Mouse (Mus musculus) CH12.LX (cell line): ENCODE data around the gene Ip6k1. TPM values are rescaled to one million over a fixed set of nuclear protein-coding genes. Genes with fewer than 3 reads are reported as not detected.
A peak's percentile ranks its signal among the peaks of the same experiment; 100 is the strongest.

Experiments used
- DNase-seq: peaks from one replicate; pipeline ENCODE4 v3.0.0-alpha.2; 2013; ENCODE audit errors: extremely low read depth
- H3K27ac ChIP-seq: 2 replicates; pipeline ENCODE4 v1.5.1; 2012; ENCODE audit warnings: low read depth, mild to moderate bottlenecking, control low read depth, moderate library complexity; ENCODE audit not compliant: insufficient read depth
- H3K27me3 ChIP-seq: replicated peaks from 2 replicates; pipeline ENCODE3; 2012; ENCODE audit warnings: inconsistent platforms
- H3K36me3 ChIP-seq, 2 experiments: replicated peaks in 1 of 2; 2 replicates each; pipeline versions ENCODE3 to v1.6.1; 2012; ENCODE audit warnings: inconsistent platforms in 1 of 2, low read length in 1 of 2, mild to moderate bottlenecking in 1 of 2, mixed read lengths in 1 of 2, moderate library complexity in 1 of 2; ENCODE audit not compliant: control insufficient read depth in 1 of 2, insufficient read depth in 1 of 2
- H3K4me1 ChIP-seq, 2 experiments: 2 replicates each; pipeline ENCODE4 v1.6.1; 2012; ENCODE audit warnings: inconsistent platforms in 1 of 2, moderate library complexity in 1 of 2; ENCODE audit not compliant: insufficient read depth in 2 of 2, control insufficient read depth in 1 of 2
- H3K4me2 ChIP-seq: 2 replicates; pipeline ENCODE4 v1.6.1; 2012; ENCODE audit warnings: low read depth, mild to moderate bottlenecking, control low read depth; ENCODE audit not compliant: poor library complexity, insufficient read depth, severe bottlenecking
- H3K4me3 ChIP-seq, 3 experiments: fragments of 150-350 bp in 1 of 3; sonication (generic) in 1 of 3; replicated peaks in 1 of 3; 2 replicates each; pipeline versions ENCODE3 to v1.5.1; 2011 to 2012; ENCODE audit warnings: low read depth in 2 of 3, low read length in 2 of 3, mild to moderate bottlenecking in 2 of 3, moderate library complexity in 2 of 3, control low read depth in 1 of 3, improper control_type of control experiment in 1 of 3, inconsistent platforms in 1 of 3, mixed read lengths in 1 of 3; ENCODE audit not compliant: poor library complexity in 1 of 3
- H3K79me2 ChIP-seq: replicated peaks from 2 replicates; pipeline ENCODE4 v1.6.1; 2012; ENCODE audit warnings: mild to moderate bottlenecking, moderate library complexity; ENCODE audit not compliant: control insufficient read depth, poor library complexity, insufficient read depth, severe bottlenecking; ENCODE audit errors: extremely low read depth
- H3K9ac ChIP-seq: 2 replicates; pipeline ENCODE4 v1.6.1; 2012; ENCODE audit warnings: low read depth, mild to moderate bottlenecking, control low read depth, moderate library complexity; ENCODE audit not compliant: insufficient read depth
- H3K9me3 ChIP-seq: replicated peaks from 2 replicates; pipeline ENCODE3; 2012; ENCODE audit warnings: low read length, inconsistent platforms, mixed read lengths
- BHLHE40 ChIP-seq: IDR thresholded peaks from 2 replicates; pipeline ENCODE4 v1.6.1; 2011; ENCODE audit warnings: mild to moderate bottlenecking, low read depth, low read length, improper control_type of control experiment
- CHD1 ChIP-seq: IDR thresholded peaks from 2 replicates; pipeline ENCODE4 v1.6.1; 2012; ENCODE audit warnings: low read depth, low read length, improper control_type of control experiment, inconsistent platforms
- CTCF ChIP-seq, 2 experiments: IDR thresholded peaks in 1 of 2; conservative IDR thresholded peaks in 1 of 2; 2 replicates each; pipeline ENCODE4 v1.5.1; 2011 to 2012; ENCODE audit warnings: low read depth in 2 of 2, low read length in 2 of 2, improper control_type of control experiment in 1 of 2, inconsistent platforms in 1 of 2, mild to moderate bottlenecking in 1 of 2, moderate library complexity in 1 of 2
- ELF1 ChIP-seq: IDR thresholded peaks from 2 replicates; pipeline ENCODE4 v1.6.1; 2014; ENCODE audit warnings: low read depth, mild to moderate bottlenecking, inconsistent platforms, low read length, improper control_type of control experiment
- GABPA ChIP-seq: IDR thresholded peaks from 2 replicates; pipeline ENCODE4 v1.6.1; 2012; ENCODE audit warnings: low read depth, low read length, improper control_type of control experiment, inconsistent platforms; ENCODE audit not compliant: insufficient replicate concordance
- IRF4 ChIP-seq: IDR thresholded peaks from 2 replicates; pipeline ENCODE4 v1.6.1; 2014; ENCODE audit warnings: low read depth, mild to moderate bottlenecking, inconsistent platforms, low read length, improper control_type of control experiment
- JUND ChIP-seq: conservative IDR thresholded peaks from 2 replicates; pipeline ENCODE4 v1.6.1; 2011; ENCODE audit warnings: low read depth, low read length, improper control_type of control experiment
- MYC ChIP-seq: IDR thresholded peaks from 2 replicates; pipeline ENCODE4 v1.6.1; 2011; ENCODE audit warnings: low read depth, mild to moderate bottlenecking, improper control_type of control experiment, low read length
- PAX5 ChIP-seq: IDR thresholded peaks from 2 replicates; pipeline ENCODE4 v1.6.1; 2012; ENCODE audit warnings: low read length, inconsistent platforms, mixed read lengths
- POLR2A ChIP-seq: IDR thresholded peaks from 2 replicates; pipeline ENCODE4 v1.6.1; 2011; ENCODE audit warnings: low read depth, mild to moderate bottlenecking, improper control_type of control experiment, low read length
- POLR2AphosphoS2 ChIP-seq: IDR thresholded peaks from 2 replicates; pipeline ENCODE4 v1.6.1; 2011; ENCODE audit warnings: low read depth, low read length, improper control_type of control experiment
- RAD21 ChIP-seq: IDR thresholded peaks from 2 replicates; pipeline ENCODE4 v1.6.1; 2011; ENCODE audit warnings: low read depth, mild to moderate bottlenecking, low read length, improper control_type of control experiment, moderate library complexity
- SIN3A ChIP-seq: IDR thresholded peaks from 2 replicates; pipeline ENCODE4 v1.6.1; 2012; ENCODE audit warnings: low read length, improper control_type of control experiment, inconsistent platforms
- SMC3 ChIP-seq: IDR thresholded peaks from 2 replicates; pipeline ENCODE4 v1.6.1; 2011; ENCODE audit warnings: low read depth, low read length, improper control_type of control experiment
- TCF12 ChIP-seq: IDR thresholded peaks from 2 replicates; pipeline ENCODE4 v1.6.1; 2014; ENCODE audit warnings: low read depth, mild to moderate bottlenecking, inconsistent platforms, low read length, improper control_type of control experiment
- ZC3H11A ChIP-seq: IDR thresholded peaks from 2 replicates; pipeline ENCODE4 v1.6.1; 2012; ENCODE audit warnings: low read depth, mild to moderate bottlenecking, inconsistent platforms, low read length, improper control_type of control experiment
- ZNF384 ChIP-seq: IDR thresholded peaks from 2 replicates; pipeline ENCODE4 v1.6.1; 2012; ENCODE audit warnings: low read depth, low read length, improper control_type of control experiment, inconsistent platforms
- dilution Hi-C: fragments of 300-500 bp; cut with MboI; formaldehyde crosslinking; loops from 2 replicates; pipeline ENCODE4 v1.14.3; 2020; ENCODE audit warnings: low sequenced_read_pairs; ENCODE audit not compliant: extremely low pct_unique_long_range_greater_than_20kb, extremely low pct_ligation_motif_present
- in situ Hi-C: fragments of 300-500 bp; cut with MboI; formaldehyde crosslinking; loops from 3 replicates; pipeline ENCODE4 v1.14.3; 2019; ENCODE audit warnings: low sequenced_read_pairs, low pct_ligation_motif_present, low pct_unique_long_range_greater_than_20kb, mixed read lengths
- polyA plus RNA-seq: library from polyadenylated mRNA; unstranded; fragments of >175 nt; gene quantifications from 2 replicates; pipeline ENCODE4 v1.2.1, GENCODE M21; 2012; ENCODE audit warnings: low read depth; ENCODE audit not compliant: insufficient read length
- total RNA-seq, 2 experiments: library from RNA; depleted of rRNA; stranded (reverse); fragments of 300-350 nt in 1 of 2; fragments of >200 nt in 1 of 2; gene quantifications; 2 replicates each; pipeline ENCODE4 v1.2.3; 2012 to 2014

The Ip6k1 gene
- total and polyA plus RNA-seq, 3 experiments = 26.0 to 40.7 (median 27.1) TPM

DNA sequence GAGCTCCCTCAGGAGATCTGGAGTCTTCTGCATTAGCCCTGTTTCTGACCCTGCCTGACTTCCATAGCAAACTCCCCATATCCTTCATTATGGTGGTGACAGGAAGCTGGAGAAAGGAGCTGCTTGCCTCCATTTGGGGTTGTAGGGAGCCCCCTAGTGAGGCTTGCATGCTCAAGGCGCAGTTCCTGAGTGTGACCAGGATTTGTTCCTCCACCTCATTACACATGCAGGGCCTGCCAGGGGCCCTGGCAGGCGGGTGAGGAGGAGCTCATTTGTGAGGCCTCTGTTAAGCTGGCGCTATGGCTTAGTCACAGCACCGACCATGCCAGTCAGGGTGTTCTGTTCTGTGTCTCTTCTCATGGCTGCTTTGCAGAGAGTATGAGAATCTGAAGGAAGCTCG is 40.4 kb upstream of the Ip6k1 start:
- no peak overlapping the region for H3K9ac ChIP-seq
- in situ Hi-C loops = loop anchor here (5.0 kb wide), 1 partner anchor 35 kb away; the partner anchor contains the start of gene Gm20662
- H3K4me1 ChIP-seq = peaks cover 3 to 25% of the 10 kb centered on the region in 2 experiments
- dilution Hi-C loops = no loop called here
- no peak overlapping the region for H3K4me2 ChIP-seq
- TF ChIP-seq PAX5 (no peak), ELF1 (no peak), SMC3 (0 out of 2 replicates have a peak, but pooled peaks have one; percentile 9), POLR2A (no peak), RAD21 (peak; percentile 16), IRF4 (no peak), JUND (no peak), MYC (no peak), CTCF (conservative IDR thresholded peaks at IDR 0.05 in 1 of 2, IDR thresholded peaks at IDR 0.05 in 1 of 2; ENCODE audit: low read depth in 2 of 2, low read length in 2 of 2) (peak in 1 of 2 experiments; percentile 49; a peak in 2 of 4 replicates)
- no peaks in the 10 kb centered on the region for H3K27me3 ChIP-seq
- no peaks in the 10 kb centered on the region for H3K9me3 ChIP-seq
- no peaks in the 10 kb centered on the region for H3K79me2 ChIP-seq
- H3K4me3 ChIP-seq = no peak overlapping the region
- no peak overlapping the region for H3K27ac ChIP-seq
- no peak for DNase-seq
- peaks cover 66 to 98% of the 10 kb centered on the region in 2 experiments for H3K36me3 ChIP-seq

DNA sequence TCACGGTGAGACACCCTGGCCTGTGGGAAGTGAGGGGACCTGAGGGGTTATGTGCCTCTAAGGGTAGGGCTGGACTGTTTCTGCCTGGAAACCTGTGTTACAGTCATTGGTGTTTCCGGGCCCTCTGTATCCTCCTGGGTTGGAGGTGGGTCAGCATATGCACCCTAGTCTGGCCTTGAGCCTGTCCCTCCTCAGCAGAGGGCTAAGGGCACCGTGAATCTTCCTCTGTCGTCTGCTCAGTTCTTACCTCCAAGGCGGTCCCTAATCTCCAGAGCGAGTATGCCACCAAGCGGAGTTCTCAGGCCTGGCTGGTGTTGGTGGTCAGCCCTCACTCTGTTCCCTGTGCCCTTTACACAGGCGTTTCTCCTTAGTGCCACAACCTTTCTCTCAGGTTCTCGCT is 39.4 kb upstream of the Ip6k1 start:
- TF ChIP-seq ZNF384 (no peak), BHLHE40 (no peak), CHD1 (no peak)
- TF ChIP-seq, all 38 proteins: peak for 0
- peaks cover 3 to 25% of the 10 kb centered on the region in 2 experiments for H3K4me1 ChIP-seq
- no peak overlapping the region for H3K9ac ChIP-seq
- no peaks in the 10 kb centered on the region for H3K9me3 ChIP-seq
- dilution Hi-C loops = no loop called here
- H3K36me3 ChIP-seq = peaks cover 62 to 95% of the 10 kb centered on the region in 2 experiments
- H3K27me3 ChIP-seq = no peaks in the 10 kb centered on the region
- no peak overlapping the region for H3K4me2 ChIP-seq
- in situ Hi-C loops = loop anchor here (5.0 kb wide), 1 partner anchor 34 kb away; the partner anchor contains the start of gene Gm20662
- no peak for DNase-seq
- H3K79me2 ChIP-seq = no peaks in the 10 kb centered on the region
- H3K27ac ChIP-seq = no peak overlapping the region
- no peak overlapping the region for H3K4me3 ChIP-seq

DNA sequence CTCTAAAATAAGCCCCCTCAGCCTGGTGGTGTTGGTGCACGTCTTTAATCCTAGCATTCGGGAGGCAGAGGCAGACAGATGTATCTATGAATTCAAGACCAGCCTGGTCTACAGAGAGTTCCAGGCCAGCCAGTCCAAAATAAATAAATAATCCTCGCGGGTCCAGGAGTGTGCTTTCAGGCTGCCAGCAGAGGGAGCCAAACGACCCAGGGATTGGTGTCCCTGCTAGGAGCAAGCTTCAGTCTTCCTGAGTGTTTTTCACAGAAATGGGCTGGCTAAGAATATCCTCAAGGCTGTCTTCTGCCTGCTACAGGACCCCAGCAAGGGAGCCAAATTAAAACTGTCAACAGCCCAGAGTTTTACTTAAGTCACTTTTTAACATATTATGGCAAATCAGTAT is 38.6 kb upstream of the Ip6k1 start:
- dilution Hi-C loops (no loop called here), in situ Hi-C loops (loop anchor here (5.0 kb wide), 1 partner anchor 34 kb away; the partner anchor contains the start of gene Gm20662)
- Histone ChIP-seq H3K9me3 (no peaks in the 10 kb centered on the region), H3K27ac (no peak overlapping the region), H3K36me3 (peaks cover 65 to 95% of the 10 kb centered on the region in 2 experiments), H3K4me2 (no peak overlapping the region), H3K4me1 (peaks cover 3 to 25% of the 10 kb centered on the region in 2 experiments), H3K4me3 (no peak overlapping the region), H3K27me3 (no peaks in the 10 kb centered on the region), H3K9ac (no peak overlapping the region), H3K79me2 (no peaks in the 10 kb centered on the region)
- TF ChIP-seq GABPA (no peak), SMC3 (peak; percentile 96), ELF1 (0 out of 2 replicates have a peak, but pooled peaks have one; percentile 21), MYC (peak; percentile 73; the same call in 1 of the 2 replicates), ZC3H11A (peak; percentile 84), RAD21 (peak; percentile 95), IRF4 (peak; percentile 44; the same call in 1 of the 2 replicates), TCF12 (peak; percentile 46; the same call in 1 of the 2 replicates), CTCF (conservative IDR thresholded peaks at IDR 0.05 in 1 of 2, IDR thresholded peaks at IDR 0.05 in 1 of 2; ENCODE audit: low read depth in 2 of 2, low read length in 2 of 2) (peak; percentile 77 to 98), SIN3A (peak; percentile 63; the same call in 1 of the 2 replicates), POLR2AphosphoS2 (no peak)
- peak; percentile 77 for DNase-seq
